Mouse (Mus musculus) CH12.LX (cell line): Measurements from ENCODE around the gene Dchs1. TPM values are rescaled to one million over a fixed set of nuclear protein-coding genes. Genes with fewer than 3 reads are reported as not detected.

Experiments
- DNase-seq: peaks from one replicate; pipeline ENCODE4 v3.0.0-alpha.2; 2013; ENCODE audit errors: extremely low read depth
- H3K27ac ChIP-seq: 2 replicates; pipeline ENCODE4 v1.5.1; 2012; ENCODE audit warnings: low read depth, mild to moderate bottlenecking, control low read depth, moderate library complexity; ENCODE audit not compliant: insufficient read depth
- H3K27me3 ChIP-seq: replicated peaks from 2 replicates; pipeline ENCODE3; 2012; ENCODE audit warnings: inconsistent platforms
- H3K36me3 ChIP-seq, 2 experiments: replicated peaks in 1 of 2; 2 replicates each; pipeline versions ENCODE3 to v1.6.1; 2012; ENCODE audit warnings: inconsistent platforms in 1 of 2, low read length in 1 of 2, mild to moderate bottlenecking in 1 of 2, mixed read lengths in 1 of 2, moderate library complexity in 1 of 2; ENCODE audit not compliant: control insufficient read depth in 1 of 2, insufficient read depth in 1 of 2
- H3K4me1 ChIP-seq, 2 experiments: 2 replicates each; pipeline ENCODE4 v1.6.1; 2012; ENCODE audit warnings: inconsistent platforms in 1 of 2, moderate library complexity in 1 of 2; ENCODE audit not compliant: insufficient read depth in 2 of 2, control insufficient read depth in 1 of 2
- H3K4me2 ChIP-seq: 2 replicates; pipeline ENCODE4 v1.6.1; 2012; ENCODE audit warnings: low read depth, mild to moderate bottlenecking, control low read depth; ENCODE audit not compliant: poor library complexity, insufficient read depth, severe bottlenecking
- H3K4me3 ChIP-seq, 3 experiments: fragments of 150-350 bp in 1 of 3; sonication (generic) in 1 of 3; replicated peaks in 1 of 3; 2 replicates each; pipeline versions ENCODE3 to v1.5.1; 2011 to 2012; ENCODE audit warnings: low read depth in 2 of 3, low read length in 2 of 3, mild to moderate bottlenecking in 2 of 3, moderate library complexity in 2 of 3, control low read depth in 1 of 3, improper control_type of control experiment in 1 of 3, inconsistent platforms in 1 of 3, mixed read lengths in 1 of 3; ENCODE audit not compliant: poor library complexity in 1 of 3
- H3K79me2 ChIP-seq: replicated peaks from 2 replicates; pipeline ENCODE4 v1.6.1; 2012; ENCODE audit warnings: mild to moderate bottlenecking, moderate library complexity; ENCODE audit not compliant: control insufficient read depth, poor library complexity, insufficient read depth, severe bottlenecking; ENCODE audit errors: extremely low read depth
- H3K9ac ChIP-seq: 2 replicates; pipeline ENCODE4 v1.6.1; 2012; ENCODE audit warnings: low read depth, mild to moderate bottlenecking, control low read depth, moderate library complexity; ENCODE audit not compliant: insufficient read depth
- H3K9me3 ChIP-seq: replicated peaks from 2 replicates; pipeline ENCODE3; 2012; ENCODE audit warnings: low read length, inconsistent platforms, mixed read lengths
- CTCF ChIP-seq, 2 experiments: IDR thresholded peaks in 1 of 2; conservative IDR thresholded peaks in 1 of 2; 2 replicates each; pipeline ENCODE4 v1.5.1; 2011 to 2012; ENCODE audit warnings: low read depth in 2 of 2, low read length in 2 of 2, improper control_type of control experiment in 1 of 2, inconsistent platforms in 1 of 2, mild to moderate bottlenecking in 1 of 2, moderate library complexity in 1 of 2
- E2F4 ChIP-seq: IDR thresholded peaks from 2 replicates; pipeline ENCODE4 v1.6.1; 2011; ENCODE audit warnings: low read depth, low read length, improper control_type of control experiment; ENCODE audit not compliant: insufficient replicate concordance
- ELF1 ChIP-seq: IDR thresholded peaks from 2 replicates; pipeline ENCODE4 v1.6.1; 2014; ENCODE audit warnings: low read depth, mild to moderate bottlenecking, inconsistent platforms, low read length, improper control_type of control experiment
- EP300 ChIP-seq: IDR thresholded peaks from 2 replicates; pipeline ENCODE4 v1.6.1; 2011; ENCODE audit warnings: low read length, improper control_type of control experiment
- GABPA ChIP-seq: IDR thresholded peaks from 2 replicates; pipeline ENCODE4 v1.6.1; 2012; ENCODE audit warnings: low read depth, low read length, improper control_type of control experiment, inconsistent platforms; ENCODE audit not compliant: insufficient replicate concordance
- JUND ChIP-seq: conservative IDR thresholded peaks from 2 replicates; pipeline ENCODE4 v1.6.1; 2011; ENCODE audit warnings: low read depth, low read length, improper control_type of control experiment
- KAT2A ChIP-seq: IDR thresholded peaks from 2 replicates; pipeline ENCODE4 v1.6.1; 2012; ENCODE audit warnings: low read length, improper control_type of control experiment, inconsistent platforms; ENCODE audit not compliant: insufficient replicate concordance
- MAFK ChIP-seq: IDR thresholded peaks from 2 replicates; pipeline ENCODE4 v1.6.1; 2011; ENCODE audit warnings: low read length, improper control_type of control experiment; ENCODE audit not compliant: insufficient replicate concordance
- MAZ ChIP-seq: IDR thresholded peaks from 2 replicates; pipeline ENCODE4 v1.6.1; 2012; ENCODE audit warnings: low read depth, mild to moderate bottlenecking, inconsistent platforms, low read length, improper control_type of control experiment, moderate library complexity
- NELFE ChIP-seq: IDR thresholded peaks from 2 replicates; pipeline ENCODE4 v1.6.1; 2011; ENCODE audit warnings: low read depth, low read length, improper control_type of control experiment
- POLR2AphosphoS2 ChIP-seq: IDR thresholded peaks from 2 replicates; pipeline ENCODE4 v1.6.1; 2011; ENCODE audit warnings: low read depth, low read length, improper control_type of control experiment
- RAD21 ChIP-seq: IDR thresholded peaks from 2 replicates; pipeline ENCODE4 v1.6.1; 2011; ENCODE audit warnings: low read depth, mild to moderate bottlenecking, low read length, improper control_type of control experiment, moderate library complexity
- SIN3A ChIP-seq: IDR thresholded peaks from 2 replicates; pipeline ENCODE4 v1.6.1; 2012; ENCODE audit warnings: low read length, improper control_type of control experiment, inconsistent platforms
- SMC3 ChIP-seq: IDR thresholded peaks from 2 replicates; pipeline ENCODE4 v1.6.1; 2011; ENCODE audit warnings: low read depth, low read length, improper control_type of control experiment
- USF1 ChIP-seq: IDR thresholded peaks from 2 replicates; pipeline ENCODE4 v1.6.1; 2014; ENCODE audit warnings: low read depth, mild to moderate bottlenecking, inconsistent platforms, low read length, improper control_type of control experiment
- ZC3H11A ChIP-seq: IDR thresholded peaks from 2 replicates; pipeline ENCODE4 v1.6.1; 2012; ENCODE audit warnings: low read depth, mild to moderate bottlenecking, inconsistent platforms, low read length, improper control_type of control experiment
- ZKSCAN1 ChIP-seq: IDR thresholded peaks from 2 replicates; pipeline ENCODE4 v1.6.1; 2012; ENCODE audit warnings: low read depth, inconsistent platforms, low read length, improper control_type of control experiment, borderline replicate concordance
- dilution Hi-C: fragments of 300-500 bp; cut with MboI; formaldehyde crosslinking; loops from 2 replicates; pipeline ENCODE4 v1.14.3; 2020; ENCODE audit warnings: low sequenced_read_pairs; ENCODE audit not compliant: extremely low pct_unique_long_range_greater_than_20kb, extremely low pct_ligation_motif_present
- in situ Hi-C: fragments of 300-500 bp; cut with MboI; formaldehyde crosslinking; loops from 3 replicates; pipeline ENCODE4 v1.14.3; 2019; ENCODE audit warnings: low sequenced_read_pairs, low pct_ligation_motif_present, low pct_unique_long_range_greater_than_20kb, mixed read lengths
- polyA plus RNA-seq: library from polyadenylated mRNA; unstranded; fragments of >175 nt; gene quantifications from 2 replicates; pipeline ENCODE4 v1.2.1, GENCODE M21; 2012; ENCODE audit warnings: low read depth; ENCODE audit not compliant: insufficient read length
- total RNA-seq, 2 experiments: library from RNA; depleted of rRNA; stranded (reverse); fragments of 300-350 nt in 1 of 2; fragments of >200 nt in 1 of 2; gene quantifications; 2 replicates each; pipeline ENCODE4 v1.2.3; 2012 to 2014

Dchs1 gene
- total and polyA plus RNA-seq, 3 experiments: 0.03 to 0.04 TPM; not detected in 1

DNA sequence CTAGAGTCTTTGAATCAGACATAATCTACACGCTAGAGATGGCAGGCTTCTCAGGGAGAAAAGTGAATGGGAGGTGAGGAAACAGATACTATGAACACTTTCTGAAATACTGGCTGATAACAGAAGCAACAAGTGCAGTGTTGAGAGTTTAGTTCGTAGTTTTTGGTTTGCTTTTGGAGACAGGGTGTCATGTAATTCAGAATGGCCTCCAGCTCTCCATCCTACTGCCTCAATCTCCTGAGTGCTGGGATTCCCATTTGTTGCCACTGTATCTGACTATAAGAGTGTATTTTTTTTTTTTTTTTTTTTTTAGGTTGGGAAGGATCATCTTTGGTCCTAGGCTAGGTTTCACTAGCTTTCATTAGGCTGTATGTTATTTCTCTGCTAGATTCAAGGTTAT is 49.2 kb downstream of the Dchs1 start:
- no peaks in the 10 kb centered on the region for H3K27me3 ChIP-seq
- dilution Hi-C loops: no loop called here
- H3K9me3 ChIP-seq: no peaks in the 10 kb centered on the region
- TF ChIP-seq SMC3 (no peak), JUND (no peak), KAT2A (no peak), NELFE (no peak), ZC3H11A (no peak), MAZ (no peak), POLR2AphosphoS2 (no peak), CTCF (conservative IDR thresholded peaks at IDR 0.05 in 1 of 2, IDR thresholded peaks at IDR 0.05 in 1 of 2; ENCODE audit: low read depth in 2 of 2, low read length in 2 of 2) (no peak), SIN3A (no peak), RAD21 (no peak), E2F4 (no peak), ZKSCAN1 (no peak), USF1 (no peak), ELF1 (no peak)
- TF ChIP-seq, all 38 proteins: peak for 0
- Histone ChIP-seq H3K27ac (no peak overlapping the region), H3K79me2 (peaks cover 26% of the 10 kb centered on the region), H3K4me2 (peak overlapping the region; percentile 40; the same call in 1 of the 2 replicates), H3K4me3 (no peak overlapping the region), H3K4me1 (peaks cover 11 to 63% of the 10 kb centered on the region in 2 experiments), H3K9ac (peak overlapping the region; percentile 32; the same call in 1 of the 2 replicates), H3K36me3 (peaks cover 48 to 56% of the 10 kb centered on the region in 2 experiments)
- in situ Hi-C loops: no loop called here
- no peak for DNase-seq

- no peak for DNase-seq
- no peak overlapping the region for H3K27ac ChIP-seq
- peak overlapping the region; percentile 87 for H3K9ac ChIP-seq
- H3K4me1 ChIP-seq: peaks cover 11 to 63% of the 10 kb centered on the region in 2 experiments
- H3K79me2 ChIP-seq: peaks cover 24% of the 10 kb centered on the region
- no peaks in the 10 kb centered on the region for H3K9me3 ChIP-seq
- H3K27me3 ChIP-seq: no peaks in the 10 kb centered on the region
- H3K4me2 ChIP-seq: peak overlapping the region; percentile 38
- H3K4me3 ChIP-seq: peak overlapping the region; percentile 61 to 80 (median 78)
- H3K36me3 ChIP-seq: peaks cover 52 to 57% of the 10 kb centered on the region in 2 experiments
- in situ Hi-C loops: no loop called here
- no peak for TF ChIP-seq MAFK
- no peak for TF ChIP-seq EP300
- no peak for TF ChIP-seq USF1
- no peak for TF ChIP-seq GABPA
- TF ChIP-seq, all 38 proteins: peak for 0
- dilution Hi-C loops: no loop called here
Observed at GRCm38 (mm10) chr7:105737648-105738047, 49.8 kb downstream of the Dchs1 start.
